Mouse (Mus musculus): ENCODE measurements around the gene Gpr179.

DNA sequence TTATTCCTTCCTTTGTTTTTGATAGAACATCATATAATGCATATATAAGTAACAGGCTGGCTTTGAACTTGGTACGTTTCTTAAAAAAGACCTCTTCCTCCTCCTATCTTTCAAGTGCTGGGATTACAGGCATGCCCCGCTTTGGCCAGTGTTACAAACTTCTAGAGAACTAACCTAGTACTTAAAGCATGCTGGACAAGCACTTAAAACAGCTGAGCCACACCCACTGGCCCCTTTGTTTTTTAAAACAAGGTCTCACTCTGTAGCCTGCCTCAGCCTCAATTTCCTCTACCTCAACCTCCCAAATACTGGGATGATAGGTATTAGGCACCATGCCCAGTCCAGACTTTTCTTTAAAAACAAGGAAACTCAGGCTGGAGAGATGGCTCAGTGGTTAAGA lies 2.8 kb upstream of the Gpr179 start:
- TF ChIP-seq EP300 (IDR thresholded peaks at IDR 0.05; ENCODE audit: insufficient read depth, low read depth, low read length) (no peak), CTCF (IDR thresholded peaks at IDR 0.05) (no peak)

Measured in heart, adult 2 months (tissue).